Mouse (Mus musculus) MEL (cell line): ENCODE results near the gene Adgrg5. TPM values are rescaled to one million over a fixed set of nuclear protein-coding genes. Genes with fewer than 3 reads are reported as not detected.

Source experiments
- DNase-seq: peaks from one replicate; pipeline ENCODE4 v3.0.0; 2011; ENCODE audit warnings: low read depth, low spot score
- H3K27ac ChIP-seq: 2 replicates; pipeline ENCODE4 v1.5.1; 2012; ENCODE audit warnings: low read depth, mild to moderate bottlenecking, control low read depth, low read length, moderate library complexity; ENCODE audit not compliant: control insufficient read depth
- H3K27me3 ChIP-seq, 2 experiments: fragments of 150-350 bp in 1 of 2; sonication (generic) in 1 of 2; 2 replicates each; pipeline ENCODE4 v1.6.1; 2012; ENCODE audit warnings: low read length in 2 of 2, mild to moderate bottlenecking in 2 of 2, improper control_type of control experiment in 1 of 2, moderate library complexity in 1 of 2; ENCODE audit not compliant: insufficient read depth in 2 of 2, control insufficient read depth in 1 of 2
- H3K36me3 ChIP-seq, 2 experiments: 2 replicates each; pipeline ENCODE4 v1.6.1; 2012 to 2014; ENCODE audit warnings: low read length in 2 of 2, improper control_type of control experiment in 1 of 2, inconsistent platforms in 1 of 2, mild to moderate bottlenecking in 1 of 2; ENCODE audit not compliant: insufficient read depth in 2 of 2, control insufficient read depth in 1 of 2
- H3K4me1 ChIP-seq, 2 experiments: fragments of 150-350 bp in 1 of 2; sonication (generic) in 1 of 2; 2 replicates each; pipeline ENCODE4 v1.6.1; 2012; ENCODE audit warnings: low read length in 2 of 2, improper control_type of control experiment in 1 of 2, mild to moderate bottlenecking in 1 of 2; ENCODE audit not compliant: insufficient read depth in 2 of 2, control insufficient read depth in 1 of 2
- H3K4me3 ChIP-seq, 2 experiments: fragments of 150-350 bp in 1 of 2; sonication (generic) in 1 of 2; 2 replicates each; pipeline ENCODE4 v1.5.1; 2012; ENCODE audit warnings: low read depth in 2 of 2, low read length in 2 of 2, mild to moderate bottlenecking in 2 of 2, moderate library complexity in 2 of 2, control low read depth in 1 of 2, improper control_type of control experiment in 1 of 2; ENCODE audit not compliant: control insufficient read depth in 1 of 2, insufficient read depth in 1 of 2
- H3K79me2 ChIP-seq: 2 replicates; pipeline ENCODE4 v1.6.1; 2012; ENCODE audit warnings: mild to moderate bottlenecking, low read length, moderate library complexity; ENCODE audit not compliant: control insufficient read depth, poor library complexity, insufficient read depth
- H3K9ac ChIP-seq: 2 replicates; pipeline ENCODE4 v1.6.1; 2012; ENCODE audit warnings: low read depth, mild to moderate bottlenecking, control low read depth, low read length, moderate library complexity; ENCODE audit not compliant: control insufficient read depth, poor library complexity, severe bottlenecking
- H3K9me3 ChIP-seq: fragments of 150-350 bp; sonication (generic); replicated peaks from 2 replicates; pipeline ENCODE4 v1.6.1; 2012; ENCODE audit warnings: mild to moderate bottlenecking, low read length, improper control_type of control experiment, moderate library complexity; ENCODE audit not compliant: insufficient read depth
- CHD1 ChIP-seq: IDR thresholded peaks from 2 replicates; pipeline ENCODE4 v1.6.1; 2012; ENCODE audit warnings: low read depth, mild to moderate bottlenecking, inconsistent platforms, low read length, improper control_type of control experiment
- CHD2 ChIP-seq: IDR thresholded peaks from 2 replicates; pipeline ENCODE4 v1.6.1; 2011; ENCODE audit warnings: low read length, improper control_type of control experiment
- CTCF ChIP-seq, 3 experiments: IDR thresholded peaks in 2 of 3; conservative IDR thresholded peaks in 1 of 3; 2 replicates each; pipeline ENCODE4 v1.5.1; 2011 to 2012; ENCODE audit warnings: low read length in 3 of 3, low read depth in 2 of 3, mild to moderate bottlenecking in 2 of 3, improper control_type of control experiment in 1 of 3, inconsistent platforms in 1 of 3, mixed read lengths in 1 of 3, moderate library complexity in 1 of 3; ENCODE audit not compliant: control insufficient read depth in 1 of 3, insufficient read depth in 1 of 3, poor library complexity in 1 of 3, severe bottlenecking in 1 of 3
- EP300 ChIP-seq, 2 experiments: IDR thresholded peaks; 2 replicates each; pipeline ENCODE4 v1.6.1; 2011; ENCODE audit warnings: improper control_type of control experiment in 2 of 2, low read length in 2 of 2, low read depth in 1 of 2, mild to moderate bottlenecking in 1 of 2
- ETS1 ChIP-seq: IDR thresholded peaks from 2 replicates; pipeline ENCODE4 v1.6.1; 2012; ENCODE audit warnings: low read depth, mild to moderate bottlenecking, inconsistent platforms, low read length, improper control_type of control experiment, moderate library complexity
- GABPA ChIP-seq: IDR thresholded peaks from 2 replicates; pipeline ENCODE4 v1.6.1; 2012; ENCODE audit warnings: low read depth, mild to moderate bottlenecking, inconsistent platforms, low read length, improper control_type of control experiment, moderate library complexity
- GATA1 ChIP-seq: IDR thresholded peaks from 2 replicates; pipeline ENCODE4 v1.6.1; 2011; ENCODE audit warnings: low read depth, low read length, improper control_type of control experiment
- HCFC1 ChIP-seq: IDR thresholded peaks from 2 replicates; pipeline ENCODE4 v1.6.1; 2012; ENCODE audit warnings: low read depth, mild to moderate bottlenecking, inconsistent platforms, low read length, improper control_type of control experiment, moderate library complexity
- JUND ChIP-seq: IDR thresholded peaks from 2 replicates; pipeline ENCODE4 v1.6.1; 2011; ENCODE audit warnings: low read depth, mild to moderate bottlenecking, improper control_type of control experiment, low read length
- MAFK ChIP-seq: IDR thresholded peaks from 2 replicates; pipeline ENCODE4 v1.6.1; 2011; ENCODE audit warnings: low read depth, mild to moderate bottlenecking, low read length, improper control_type of control experiment, borderline replicate concordance
- MAZ ChIP-seq: IDR thresholded peaks from 2 replicates; pipeline ENCODE4 v1.6.1; 2012; ENCODE audit warnings: low read depth, mild to moderate bottlenecking, inconsistent platforms, low read length, improper control_type of control experiment
- MEF2A ChIP-seq: IDR thresholded peaks from 2 replicates; pipeline ENCODE4 v1.6.1; 2014; ENCODE audit warnings: low read depth, mild to moderate bottlenecking, inconsistent platforms, low read length, improper control_type of control experiment; ENCODE audit not compliant: poor library complexity, insufficient replicate concordance, severe bottlenecking; ENCODE audit errors: extremely low read depth
- MXI1 ChIP-seq: IDR thresholded peaks from 2 replicates; pipeline ENCODE4 v1.6.1; 2011; ENCODE audit warnings: mild to moderate bottlenecking, low read depth, low read length, improper control_type of control experiment
- RAD21 ChIP-seq: IDR thresholded peaks from 2 replicates; pipeline ENCODE4 v1.6.1; 2011; ENCODE audit warnings: mild to moderate bottlenecking, low read depth, low read length, improper control_type of control experiment
- SIN3A ChIP-seq: IDR thresholded peaks from 2 replicates; pipeline ENCODE4 v1.6.1; 2012; ENCODE audit warnings: low read length, improper control_type of control experiment, inconsistent platforms
- SMC3 ChIP-seq: IDR thresholded peaks from 2 replicates; pipeline ENCODE4 v1.6.1; 2011; ENCODE audit warnings: low read depth, low read length, improper control_type of control experiment
- TAL1 ChIP-seq: IDR thresholded peaks from 2 replicates; pipeline ENCODE4 v1.6.1; 2012; ENCODE audit warnings: mild to moderate bottlenecking, inconsistent platforms, low read length, moderate library complexity, mixed read lengths
- TBP ChIP-seq: IDR thresholded peaks from 2 replicates; pipeline ENCODE4 v1.8.0; 2011; ENCODE audit warnings: low read depth, low read length, improper control_type of control experiment
- TCF12 ChIP-seq: IDR thresholded peaks from 2 replicates; pipeline ENCODE4 v1.6.1; 2014; ENCODE audit warnings: low read depth, mild to moderate bottlenecking, inconsistent platforms, low read length, improper control_type of control experiment, moderate library complexity
- UBTF ChIP-seq: IDR thresholded peaks from 2 replicates; pipeline ENCODE4 v1.6.1; 2012; ENCODE audit warnings: low read depth, mild to moderate bottlenecking, inconsistent platforms, low read length, improper control_type of control experiment, moderate library complexity, borderline replicate concordance; ENCODE audit not compliant: insufficient read depth
- USF1 ChIP-seq: IDR thresholded peaks from 2 replicates; pipeline ENCODE4 v1.6.1; 2014; ENCODE audit warnings: low read depth, mild to moderate bottlenecking, inconsistent platforms, low read length, improper control_type of control experiment, moderate library complexity
- ZKSCAN1 ChIP-seq: IDR thresholded peaks from 2 replicates; pipeline ENCODE4 v1.6.1; 2012; ENCODE audit warnings: low read depth, mild to moderate bottlenecking, inconsistent platforms, low read length, improper control_type of control experiment, moderate library complexity
- ZNF384 ChIP-seq: IDR thresholded peaks from 2 replicates; pipeline ENCODE4 v1.6.1; 2012; ENCODE audit warnings: low read depth, mild to moderate bottlenecking, inconsistent platforms, low read length, improper control_type of control experiment
- polyA plus RNA-seq, 2 experiments: library from polyadenylated mRNA; stranded (reverse) in 1 of 2; unstranded in 1 of 2; fragments of >175 nt in 1 of 2; fragments of >200 nt in 1 of 2; gene quantifications; 2 replicates each; pipeline versions ENCODE4 v1.2.1 to v1.2.4; 2012; ENCODE audit warnings: low replicate concordance in 2 of 2, low read depth in 1 of 2; ENCODE audit not compliant: insufficient read length in 2 of 2, insufficient read depth in 1 of 2, missing spikeins in 1 of 2
- total RNA-seq: library from RNA; depleted of rRNA; stranded (reverse); fragments of 300-350 nt; gene quantifications from 2 replicates; pipeline ENCODE4 v1.2.3, GENCODE M21; 2012

The Adgrg5 gene
- total and polyA plus RNA-seq, 3 experiments = 0.04 to 1.3 TPM; not detected in 1

DNA sequence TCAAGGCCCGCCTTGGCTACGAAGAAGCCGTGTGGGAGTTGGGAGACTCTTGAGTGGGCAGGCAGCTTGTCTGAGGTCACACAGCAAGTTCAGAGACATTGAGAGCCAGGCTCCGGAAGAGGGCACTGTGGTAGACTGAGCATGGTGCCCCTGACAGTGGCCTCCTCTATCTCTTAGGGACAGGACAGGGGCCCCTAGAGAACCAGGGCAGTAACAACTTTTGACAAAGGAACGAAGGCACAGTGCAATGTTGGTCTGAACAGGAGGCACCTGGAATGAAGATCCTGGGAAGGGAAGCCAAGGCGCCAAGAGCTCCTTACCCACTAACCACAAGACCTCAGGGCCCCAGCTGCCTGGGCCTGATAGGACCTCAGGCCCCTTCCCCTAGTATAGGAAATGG is 61.5 kb downstream of the Adgrg5 start:
- H3K9ac ChIP-seq = peak overlapping the region; percentile 67
- peaks cover 0 to 12% of the 10 kb centered on the region in 2 experiments; a peak in 3 of 4 replicates for H3K4me1 ChIP-seq
- H3K79me2 ChIP-seq = peaks cover 3% of the 10 kb centered on the region
- peak; percentile 70 for DNase-seq
- no peaks in the 10 kb centered on the region for H3K27me3 ChIP-seq
- H3K9me3 ChIP-seq = no peaks in the 10 kb centered on the region
- peaks cover 0 to 2% of the 10 kb centered on the region in 2 experiments; a peak in 2 of 4 replicates for H3K36me3 ChIP-seq
- peak in 2 of 3 experiments; percentile 42 to 44; a peak in 4 of 6 replicates for TF ChIP-seq CTCF (IDR thresholded peaks at IDR 0.05 in 2 of 3, conservative IDR thresholded peaks at IDR 0.05 in 1 of 3; ENCODE audit: control insufficient read depth in 1 of 3, insufficient read depth in 1 of 3, low read depth in 2 of 3, low read length in 3 of 3, poor library complexity in 1 of 3, severe bottlenecking in 1 of 3)
- TF ChIP-seq TAL1 = peak; percentile 85
- TF ChIP-seq MXI1 = no peak; the same call in 1 of the 2 replicates
- TF ChIP-seq EP300 (IDR thresholded peaks at IDR 0.05; ENCODE audit: low read depth in 1 of 2, low read length in 2 of 2) = peak in 1 of 2 experiments; percentile 31; a peak in 1 of 4 replicates
- TF ChIP-seq ZNF384 = no peak
- TF ChIP-seq SIN3A = peak; percentile 17; the same call in 1 of the 2 replicates
- TF ChIP-seq ETS1 = 0 out of 2 replicates have a peak, but pooled peaks have one; percentile 42
- TF ChIP-seq TCF12 = peak; percentile 41; the same call in 1 of the 2 replicates
- H3K27ac ChIP-seq = peak overlapping the region; percentile 50
- peak overlapping the region; percentile 56 to 83 for H3K4me3 ChIP-seq

DNA sequence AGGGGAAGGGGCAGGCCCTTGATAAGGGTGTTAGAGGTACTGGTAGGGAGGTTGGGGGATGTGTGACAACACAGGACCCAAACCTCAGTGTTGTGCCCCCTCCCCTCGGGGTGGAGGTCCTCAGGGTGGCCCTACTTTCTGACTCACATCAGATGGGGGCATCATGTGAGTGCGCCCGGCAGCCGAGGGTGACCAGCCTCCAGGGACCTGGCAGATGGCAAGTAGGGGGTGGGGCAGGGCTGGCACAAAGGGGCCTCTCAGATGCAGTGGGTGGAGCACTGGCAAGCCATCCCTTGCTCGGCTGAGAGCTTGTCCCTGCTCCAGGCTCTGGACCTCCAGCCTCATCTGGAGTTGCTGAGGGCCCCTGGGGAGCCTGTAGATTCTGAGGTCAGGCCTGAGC is 63.2 kb downstream of the Adgrg5 start:
- H3K4me1 ChIP-seq = peaks cover 0 to 12% of the 10 kb centered on the region in 2 experiments; a peak in 3 of 4 replicates
- H3K9me3 ChIP-seq = no peaks in the 10 kb centered on the region
- H3K27me3 ChIP-seq = no peaks in the 10 kb centered on the region
- no peak for DNase-seq
- no peak overlapping the region for H3K4me3 ChIP-seq
- peaks cover 3% of the 10 kb centered on the region for H3K79me2 ChIP-seq
- TF ChIP-seq GABPA (no peak), TAL1 (no peak), ZNF384 (no peak), GATA1 (no peak), CHD1 (no peak), ZKSCAN1 (no peak), JUND (no peak), TCF12 (no peak), UBTF (no peak), SMC3 (no peak), CHD2 (no peak), MAZ (no peak), MAFK (no peak), RAD21 (no peak), EP300 (IDR thresholded peaks at IDR 0.05; ENCODE audit: low read depth in 1 of 2, low read length in 2 of 2) (no peak), MEF2A (no peak), HCFC1 (no peak), USF1 (no peak), TBP (no peak)
- H3K36me3 ChIP-seq = peaks cover 0 to 2% of the 10 kb centered on the region in 2 experiments; a peak in 2 of 4 replicates
- no peak overlapping the region for H3K27ac ChIP-seq
- no peak overlapping the region for H3K9ac ChIP-seq
